Mouse (Mus musculus) frontal cortex, postnatal 25 days (tissue): Measurements from ENCODE around the gene Ece1.

ENCODE experiments used
- DNase-seq, 2 experiments: peaks; one replicate each; pipeline ENCODE4 v3.0.0; 2022; ENCODE audit warnings: low spot score in 2 of 2

Gene Ece1

GRCm38 (mm10) chr4:137913321-137914057 is 51.5 kb downstream of the Ece1 start:
- no peak for DNase-seq

- DNase-seq: no peak
Observed at GRCm38 (mm10) chr4:137917591-137917990, 55.6 kb downstream of the Ece1 start.

- no peak for DNase-seq
Observed at GRCm38 (mm10) chr4:137918559-137918958, 56.5 kb downstream of the Ece1 start.

- no peak for DNase-seq
Observed at GRCm38 (mm10) chr4:137919116-137919515, 57.1 kb downstream of the Ece1 start.

GRCm38 (mm10) chr4:137920005-137920404 is 58.0 kb downstream of the Ece1 start:
- no peak for DNase-seq

- DNase-seq: no peak
Observed at GRCm38 (mm10) chr4:137920500-137920961, 58.5 kb downstream of the Ece1 start.

GRCm38 (mm10) chr4:137921510-137921909 is 59.5 kb downstream of the Ece1 start:
- DNase-seq: no peak

GRCm38 (mm10) chr4:137923052-137923451 is 61.0 kb downstream of the Ece1 start:
- no peak for DNase-seq

GRCm38 (mm10) chr4:137925176-137925575 is 63.1 kb downstream of the Ece1 start:
- DNase-seq: no peak

- no peak for DNase-seq
Observed at GRCm38 (mm10) chr4:137926161-137926560, 64.1 kb downstream of the Ece1 start.

GRCm38 (mm10) chr4:137927136-137927535 is 65.1 kb downstream of the Ece1 start:
- DNase-seq: no peak

- DNase-seq: no peak
Observed at GRCm38 (mm10) chr4:137927741-137928535, 65.9 kb downstream of the Ece1 start.

- DNase-seq: no peak
Observed at GRCm38 (mm10) chr4:137928813-137929212, 66.8 kb downstream of the Ece1 start.

- DNase-seq: no peak
Observed at GRCm38 (mm10) chr4:137929341-137930016, 67.4 kb downstream of the Ece1 start.

- no peak for DNase-seq
Observed at GRCm38 (mm10) chr4:137930500-137931008, 68.5 kb downstream of the Ece1 start.

- no peak for DNase-seq
Observed at GRCm38 (mm10) chr4:137931009-137931757, 69.1 kb downstream of the Ece1 start.

- no peak for DNase-seq
Observed at GRCm38 (mm10) chr4:137932554-137933178, 70.6 kb downstream of the Ece1 start.

GRCm38 (mm10) chr4:137933328-137933727 is 71.3 kb downstream of the Ece1 start:
- DNase-seq: no peak

GRCm38 (mm10) chr4:137936134-137936533 is 74.1 kb downstream of the Ece1 start:
- DNase-seq: no peak

- DNase-seq: no peak
Observed at GRCm38 (mm10) chr4:137940061-137940460, 78.0 kb downstream of the Ece1 start.
